Mouse (Mus musculus) CH12.LX (cell line): ENCODE data around the gene Ric8b. TPM values are rescaled to one million over a fixed set of nuclear protein-coding genes. Genes with fewer than 3 reads are reported as not detected.

Experiments used
- DNase-seq: peaks from one replicate; pipeline ENCODE4 v3.0.0-alpha.2; 2013; ENCODE audit errors: extremely low read depth
- H3K27ac ChIP-seq: 2 replicates; pipeline ENCODE4 v1.5.1; 2012; ENCODE audit warnings: low read depth, mild to moderate bottlenecking, control low read depth, moderate library complexity; ENCODE audit not compliant: insufficient read depth
- H3K27me3 ChIP-seq: replicated peaks from 2 replicates; pipeline ENCODE3; 2012; ENCODE audit warnings: inconsistent platforms
- H3K36me3 ChIP-seq, 2 experiments: replicated peaks in 1 of 2; 2 replicates each; pipeline versions ENCODE3 to v1.6.1; 2012; ENCODE audit warnings: inconsistent platforms in 1 of 2, low read length in 1 of 2, mild to moderate bottlenecking in 1 of 2, mixed read lengths in 1 of 2, moderate library complexity in 1 of 2; ENCODE audit not compliant: control insufficient read depth in 1 of 2, insufficient read depth in 1 of 2
- H3K4me1 ChIP-seq, 2 experiments: 2 replicates each; pipeline ENCODE4 v1.6.1; 2012; ENCODE audit warnings: inconsistent platforms in 1 of 2, moderate library complexity in 1 of 2; ENCODE audit not compliant: insufficient read depth in 2 of 2, control insufficient read depth in 1 of 2
- H3K4me2 ChIP-seq: 2 replicates; pipeline ENCODE4 v1.6.1; 2012; ENCODE audit warnings: low read depth, mild to moderate bottlenecking, control low read depth; ENCODE audit not compliant: poor library complexity, insufficient read depth, severe bottlenecking
- H3K4me3 ChIP-seq, 3 experiments: fragments of 150-350 bp in 1 of 3; sonication (generic) in 1 of 3; replicated peaks in 1 of 3; 2 replicates each; pipeline versions ENCODE3 to v1.5.1; 2011 to 2012; ENCODE audit warnings: low read depth in 2 of 3, low read length in 2 of 3, mild to moderate bottlenecking in 2 of 3, moderate library complexity in 2 of 3, control low read depth in 1 of 3, improper control_type of control experiment in 1 of 3, inconsistent platforms in 1 of 3, mixed read lengths in 1 of 3; ENCODE audit not compliant: poor library complexity in 1 of 3
- H3K79me2 ChIP-seq: replicated peaks from 2 replicates; pipeline ENCODE4 v1.6.1; 2012; ENCODE audit warnings: mild to moderate bottlenecking, moderate library complexity; ENCODE audit not compliant: control insufficient read depth, poor library complexity, insufficient read depth, severe bottlenecking; ENCODE audit errors: extremely low read depth
- H3K9ac ChIP-seq: 2 replicates; pipeline ENCODE4 v1.6.1; 2012; ENCODE audit warnings: low read depth, mild to moderate bottlenecking, control low read depth, moderate library complexity; ENCODE audit not compliant: insufficient read depth
- H3K9me3 ChIP-seq: replicated peaks from 2 replicates; pipeline ENCODE3; 2012; ENCODE audit warnings: low read length, inconsistent platforms, mixed read lengths
- CHD2 ChIP-seq: IDR thresholded peaks from 2 replicates; pipeline ENCODE4 v1.6.1; 2011; ENCODE audit warnings: low read length, improper control_type of control experiment
- CTCF ChIP-seq, 2 experiments: IDR thresholded peaks in 1 of 2; conservative IDR thresholded peaks in 1 of 2; 2 replicates each; pipeline ENCODE4 v1.5.1; 2011 to 2012; ENCODE audit warnings: low read depth in 2 of 2, low read length in 2 of 2, improper control_type of control experiment in 1 of 2, inconsistent platforms in 1 of 2, mild to moderate bottlenecking in 1 of 2, moderate library complexity in 1 of 2
- E2F4 ChIP-seq: IDR thresholded peaks from 2 replicates; pipeline ENCODE4 v1.6.1; 2011; ENCODE audit warnings: low read depth, low read length, improper control_type of control experiment; ENCODE audit not compliant: insufficient replicate concordance
- ELF1 ChIP-seq: IDR thresholded peaks from 2 replicates; pipeline ENCODE4 v1.6.1; 2014; ENCODE audit warnings: low read depth, mild to moderate bottlenecking, inconsistent platforms, low read length, improper control_type of control experiment
- EP300 ChIP-seq: IDR thresholded peaks from 2 replicates; pipeline ENCODE4 v1.6.1; 2011; ENCODE audit warnings: low read length, improper control_type of control experiment
- GABPA ChIP-seq: IDR thresholded peaks from 2 replicates; pipeline ENCODE4 v1.6.1; 2012; ENCODE audit warnings: low read depth, low read length, improper control_type of control experiment, inconsistent platforms; ENCODE audit not compliant: insufficient replicate concordance
- HCFC1 ChIP-seq: IDR thresholded peaks from 2 replicates; pipeline ENCODE4 v1.6.1; 2012; ENCODE audit warnings: low read depth, mild to moderate bottlenecking, inconsistent platforms, low read length, improper control_type of control experiment
- JUN ChIP-seq: IDR thresholded peaks from 2 replicates; pipeline ENCODE4 v1.6.1; 2011; ENCODE audit warnings: low read depth, mild to moderate bottlenecking, low read length, improper control_type of control experiment, moderate library complexity; ENCODE audit not compliant: insufficient read depth
- JUND ChIP-seq: conservative IDR thresholded peaks from 2 replicates; pipeline ENCODE4 v1.6.1; 2011; ENCODE audit warnings: low read depth, low read length, improper control_type of control experiment
- KAT2A ChIP-seq: IDR thresholded peaks from 2 replicates; pipeline ENCODE4 v1.6.1; 2012; ENCODE audit warnings: low read length, improper control_type of control experiment, inconsistent platforms; ENCODE audit not compliant: insufficient replicate concordance
- MAFK ChIP-seq: IDR thresholded peaks from 2 replicates; pipeline ENCODE4 v1.6.1; 2011; ENCODE audit warnings: low read length, improper control_type of control experiment; ENCODE audit not compliant: insufficient replicate concordance
- MAX ChIP-seq: IDR thresholded peaks from 2 replicates; pipeline ENCODE4 v1.6.1; 2011; ENCODE audit warnings: low read length, improper control_type of control experiment
- MEF2A ChIP-seq: IDR thresholded peaks from 2 replicates; pipeline ENCODE4 v1.6.1; 2014; ENCODE audit warnings: low read depth, mild to moderate bottlenecking, inconsistent platforms, low read length, improper control_type of control experiment, borderline replicate concordance
- MYC ChIP-seq: IDR thresholded peaks from 2 replicates; pipeline ENCODE4 v1.6.1; 2011; ENCODE audit warnings: low read depth, mild to moderate bottlenecking, improper control_type of control experiment, low read length
- NELFE ChIP-seq: IDR thresholded peaks from 2 replicates; pipeline ENCODE4 v1.6.1; 2011; ENCODE audit warnings: low read depth, low read length, improper control_type of control experiment
- NRF1 ChIP-seq: IDR thresholded peaks from 2 replicates; pipeline ENCODE4 v1.6.1; 2014; ENCODE audit warnings: low read depth, mild to moderate bottlenecking, inconsistent platforms, low read length, improper control_type of control experiment, moderate library complexity
- PAX5 ChIP-seq: IDR thresholded peaks from 2 replicates; pipeline ENCODE4 v1.6.1; 2012; ENCODE audit warnings: low read length, inconsistent platforms, mixed read lengths
- POLR2A ChIP-seq: IDR thresholded peaks from 2 replicates; pipeline ENCODE4 v1.6.1; 2011; ENCODE audit warnings: low read depth, mild to moderate bottlenecking, improper control_type of control experiment, low read length
- RCOR1 ChIP-seq: conservative IDR thresholded peaks from 2 replicates; pipeline ENCODE4 v1.6.1; 2012; ENCODE audit warnings: low read depth, mild to moderate bottlenecking, inconsistent platforms, low read length, improper control_type of control experiment
- SIN3A ChIP-seq: IDR thresholded peaks from 2 replicates; pipeline ENCODE4 v1.6.1; 2012; ENCODE audit warnings: low read length, improper control_type of control experiment, inconsistent platforms
- TCF12 ChIP-seq: IDR thresholded peaks from 2 replicates; pipeline ENCODE4 v1.6.1; 2014; ENCODE audit warnings: low read depth, mild to moderate bottlenecking, inconsistent platforms, low read length, improper control_type of control experiment
- UBTF ChIP-seq: IDR thresholded peaks from 2 replicates; pipeline ENCODE4 v1.6.1; 2012; ENCODE audit warnings: low read depth, mild to moderate bottlenecking, inconsistent platforms, low read length, improper control_type of control experiment, moderate library complexity
- USF1 ChIP-seq: IDR thresholded peaks from 2 replicates; pipeline ENCODE4 v1.6.1; 2014; ENCODE audit warnings: low read depth, mild to moderate bottlenecking, inconsistent platforms, low read length, improper control_type of control experiment
- ZC3H11A ChIP-seq: IDR thresholded peaks from 2 replicates; pipeline ENCODE4 v1.6.1; 2012; ENCODE audit warnings: low read depth, mild to moderate bottlenecking, inconsistent platforms, low read length, improper control_type of control experiment
- ZKSCAN1 ChIP-seq: IDR thresholded peaks from 2 replicates; pipeline ENCODE4 v1.6.1; 2012; ENCODE audit warnings: low read depth, inconsistent platforms, low read length, improper control_type of control experiment, borderline replicate concordance
- dilution Hi-C: fragments of 300-500 bp; cut with MboI; formaldehyde crosslinking; loops from 2 replicates; pipeline ENCODE4 v1.14.3; 2020; ENCODE audit warnings: low sequenced_read_pairs; ENCODE audit not compliant: extremely low pct_unique_long_range_greater_than_20kb, extremely low pct_ligation_motif_present
- in situ Hi-C: fragments of 300-500 bp; cut with MboI; formaldehyde crosslinking; loops from 3 replicates; pipeline ENCODE4 v1.14.3; 2019; ENCODE audit warnings: low sequenced_read_pairs, low pct_ligation_motif_present, low pct_unique_long_range_greater_than_20kb, mixed read lengths
- polyA plus RNA-seq: library from polyadenylated mRNA; unstranded; fragments of >175 nt; gene quantifications from 2 replicates; pipeline ENCODE4 v1.2.1, GENCODE M21; 2012; ENCODE audit warnings: low read depth; ENCODE audit not compliant: insufficient read length
- total RNA-seq, 2 experiments: library from RNA; depleted of rRNA; stranded (reverse); fragments of 300-350 nt in 1 of 2; fragments of >200 nt in 1 of 2; gene quantifications; 2 replicates each; pipeline ENCODE4 v1.2.3; 2012 to 2014

The Ric8b gene
- total and polyA plus RNA-seq, 3 experiments, result 4.8 to 9.4 (median 6.3) TPM

DNA sequence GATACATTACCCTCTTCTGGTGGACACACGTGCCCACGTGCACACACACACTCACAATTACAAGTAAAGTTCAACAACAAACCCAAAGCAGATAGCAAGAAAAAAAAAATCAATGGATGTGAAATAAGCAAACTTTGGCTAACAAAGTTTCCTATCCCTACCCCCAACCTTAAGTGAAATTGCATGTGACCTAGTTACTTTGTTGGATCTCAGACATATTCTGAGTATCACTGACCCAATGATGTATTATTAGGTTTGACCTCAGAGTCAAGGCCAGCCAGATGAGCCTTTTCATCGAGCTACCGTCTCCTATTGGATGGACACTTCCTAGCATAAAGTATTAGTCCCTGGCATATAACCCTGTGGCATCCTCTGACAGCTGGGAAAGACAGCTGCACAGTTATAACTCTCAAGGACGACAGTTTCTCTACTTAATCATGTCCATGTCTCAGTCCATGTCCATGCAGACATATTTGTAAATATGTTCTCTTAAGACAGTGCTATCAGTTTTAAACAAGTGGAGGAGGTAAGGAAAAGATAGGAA is 32.0 kb upstream of the Ric8b start:
- in situ Hi-C loops (no loop called here), dilution Hi-C loops (no loop called here)
- Histone ChIP-seq H3K27me3 (no peaks in the 10 kb centered on the region), H3K4me2 (no peak overlapping the region), H3K9me3 (no peaks in the 10 kb centered on the region), H3K79me2 (no peaks in the 10 kb centered on the region), H3K36me3 (no peaks in the 10 kb centered on the region), H3K4me1 (peaks cover 0 to 9% of the 10 kb centered on the region in 2 experiments; a peak in 2 of 4 replicates), H3K9ac (no peak overlapping the region), H3K27ac (no peak overlapping the region), H3K4me3 (no peak overlapping the region)
- DNase-seq, result no peak
- TF ChIP-seq CTCF (conservative IDR thresholded peaks at IDR 0.05 in 1 of 2, IDR thresholded peaks at IDR 0.05 in 1 of 2; ENCODE audit: low read depth in 2 of 2, low read length in 2 of 2) (no peak), NELFE (no peak), UBTF (no peak), HCFC1 (no peak), MEF2A (no peak), RCOR1 (no peak), ZKSCAN1 (no peak), ZC3H11A (no peak), GABPA (no peak), SIN3A (no peak), MYC (no peak), POLR2A (no peak)

DNA sequence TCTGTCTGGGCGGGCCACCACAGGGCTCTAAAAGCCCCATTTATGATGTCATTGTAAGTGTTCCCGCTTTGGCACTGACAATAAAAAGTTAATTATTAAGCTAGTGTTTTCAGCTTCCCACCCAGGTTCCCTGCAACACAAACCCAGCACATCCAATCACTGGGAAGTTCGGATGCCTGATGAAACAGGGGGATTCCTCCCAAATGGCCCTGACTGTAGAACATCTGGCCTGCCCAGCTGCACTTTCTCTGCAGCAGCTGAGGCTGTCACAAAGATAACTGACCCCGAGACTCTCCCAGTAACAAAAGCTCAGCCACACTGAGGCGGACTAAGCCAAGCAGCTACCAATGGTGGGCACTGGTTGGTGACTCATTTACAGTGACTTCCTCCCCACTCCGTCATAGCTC is 31.2 kb upstream of the Ric8b start:
- Histone ChIP-seq H3K27me3 (no peaks in the 10 kb centered on the region), H3K27ac (no peak overlapping the region), H3K79me2 (no peaks in the 10 kb centered on the region), H3K9me3 (no peaks in the 10 kb centered on the region), H3K4me2 (no peak overlapping the region), H3K9ac (no peak overlapping the region), H3K36me3 (no peaks in the 10 kb centered on the region), H3K4me1 (peaks cover 0 to 9% of the 10 kb centered on the region in 2 experiments; a peak in 2 of 4 replicates), H3K4me3 (no peak overlapping the region)
- dilution Hi-C loops (no loop called here), in situ Hi-C loops (no loop called here)
- DNase-seq, result no peak
- TF ChIP-seq UBTF (no peak), ELF1 (no peak), NELFE (no peak), JUN (no peak), KAT2A (no peak), EP300 (no peak), JUND (no peak), TCF12 (no peak), USF1 (no peak), SIN3A (no peak), PAX5 (no peak), RCOR1 (no peak), MAFK (no peak), CHD2 (no peak), NRF1 (no peak), MEF2A (no peak), E2F4 (no peak), MAX (no peak)
